Mouse (Mus musculus): ENCODE measurements at regions not wholly inside any gene's neighbourhood (a gene's known extent, or its start where the extent isn't known, plus 50 kb on each side); places are given as distances from the start of the nearest gene placed in this dataset.

- Histone ChIP-seq H3K4me1 (ENCODE audit: control insufficient read depth in 1 of 2, insufficient read depth in 2 of 2) (no peaks in the 10 kb centered on the region), H3K4me2 (ENCODE audit: insufficient read depth, low read depth, poor library complexity, severe bottlenecking) (no peak overlapping the region), H3K9me3 (replicated peaks; ENCODE audit: low read length) (peaks cover 2% of the 10 kb centered on the region), H3K27me3 (replicated peaks) (no peaks in the 10 kb centered on the region), H3K36me3 (replicated peaks in 1 of 2; ENCODE audit: control insufficient read depth in 1 of 2, insufficient read depth in 1 of 2, low read length in 1 of 2) (no peaks in the 10 kb centered on the region), H3K4me3 (replicated peaks in 1 of 3; ENCODE audit: low read depth in 2 of 3, low read length in 2 of 3, poor library complexity in 1 of 3) (no peak overlapping the region), H3K9ac (ENCODE audit: insufficient read depth, low read depth) (no peak overlapping the region), H3K79me2 (replicated peaks; ENCODE audit: control insufficient read depth, extremely low read depth, insufficient read depth, poor library complexity, severe bottlenecking) (no peaks in the 10 kb centered on the region), H3K27ac (ENCODE audit: insufficient read depth, low read depth) (no peak overlapping the region)
- TF ChIP-seq MEF2A (IDR thresholded peaks at IDR 0.05; ENCODE audit: borderline replicate concordance, low read depth, low read length) (no peak), USF1 (IDR thresholded peaks at IDR 0.05; ENCODE audit: low read depth, low read length) (no peak), MYC (IDR thresholded peaks at IDR 0.05; ENCODE audit: low read depth, low read length) (no peak), ZC3H11A (IDR thresholded peaks at IDR 0.05; ENCODE audit: low read depth, low read length) (no peak)
- DNase-seq (ENCODE audit: extremely low read depth) = no peak
- dilution Hi-C loops (cut with MboI; ENCODE audit: extremely low pct_ligation_motif_present, extremely low pct_unique_long_range_greater_than_20kb, low sequenced_read_pairs) = no loop called here
- in situ Hi-C loops (cut with MboI; ENCODE audit: low pct_ligation_motif_present, low pct_unique_long_range_greater_than_20kb, low sequenced_read_pairs) = no loop called here
Measured at GRCm38 (mm10) chr5:58184616-58185015, 466.8 kb downstream of the Pcdh7 start.

DNA sequence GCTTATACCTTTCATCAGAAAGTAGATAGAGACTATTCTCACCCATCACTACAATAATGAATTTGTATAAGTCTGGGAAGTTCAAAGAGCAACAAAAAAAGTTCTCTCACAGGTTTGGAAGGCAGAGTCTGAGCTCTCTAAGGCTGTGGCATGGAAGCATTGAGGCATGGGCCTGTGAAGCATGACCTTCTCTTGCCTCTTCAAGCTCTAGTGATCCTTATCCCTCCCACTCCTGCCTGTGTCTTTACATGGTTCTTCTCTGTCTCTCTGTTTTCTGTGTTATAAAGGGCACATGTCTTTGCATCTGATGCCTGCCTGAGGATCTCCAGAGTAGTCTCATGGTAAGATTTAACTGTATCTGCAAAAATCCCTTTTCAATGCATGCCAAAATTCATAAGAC lies 489.8 kb downstream of the Pcdh7 start:
- no peak overlapping the region for H3K9ac ChIP-seq (ENCODE audit: insufficient read depth, low read depth)
- in situ Hi-C loops (cut with MboI; ENCODE audit: low pct_ligation_motif_present, low pct_unique_long_range_greater_than_20kb, low sequenced_read_pairs) = no loop called here
- no peaks in the 10 kb centered on the region for H3K27me3 ChIP-seq (replicated peaks)
- TF ChIP-seq ETS1 (conservative IDR thresholded peaks at IDR 0.05; ENCODE audit: low read depth, low read length) (no peak), UBTF (IDR thresholded peaks at IDR 0.05; ENCODE audit: low read depth, low read length) (no peak), CHD2 (IDR thresholded peaks at IDR 0.05; ENCODE audit: low read length) (no peak), MYC (IDR thresholded peaks at IDR 0.05; ENCODE audit: low read depth, low read length) (no peak), USF2 (conservative IDR thresholded peaks at IDR 0.05; ENCODE audit: low read depth, low read length) (no peak), KAT2A (IDR thresholded peaks at IDR 0.05; ENCODE audit: insufficient replicate concordance, low read length) (no peak), GABPA (IDR thresholded peaks at IDR 0.05; ENCODE audit: insufficient replicate concordance, low read depth, low read length) (no peak), ZNF384 (IDR thresholded peaks at IDR 0.05; ENCODE audit: low read depth, low read length) (no peak), NRF1 (IDR thresholded peaks at IDR 0.05; ENCODE audit: low read depth, low read length) (no peak), IRF4 (IDR thresholded peaks at IDR 0.05; ENCODE audit: low read depth, low read length) (no peak), MXI1 (IDR thresholded peaks at IDR 0.05; ENCODE audit: low read depth, low read length) (no peak), USF1 (IDR thresholded peaks at IDR 0.05; ENCODE audit: low read depth, low read length) (no peak), EP300 (IDR thresholded peaks at IDR 0.05; ENCODE audit: low read length) (no peak), POLR2A (IDR thresholded peaks at IDR 0.05; ENCODE audit: low read depth, low read length) (no peak), SMC3 (IDR thresholded peaks at IDR 0.05; ENCODE audit: low read depth, low read length) (no peak), E2F4 (IDR thresholded peaks at IDR 0.05; ENCODE audit: insufficient replicate concordance, low read depth, low read length) (no peak), JUN (IDR thresholded peaks at IDR 0.05; ENCODE audit: insufficient read depth, low read depth, low read length) (no peak)
- dilution Hi-C loops (cut with MboI; ENCODE audit: extremely low pct_ligation_motif_present, extremely low pct_unique_long_range_greater_than_20kb, low sequenced_read_pairs) = no loop called here
- no peak for DNase-seq (ENCODE audit: extremely low read depth)
- no peaks in the 10 kb centered on the region for H3K79me2 ChIP-seq (replicated peaks; ENCODE audit: control insufficient read depth, extremely low read depth, insufficient read depth, poor library complexity, severe bottlenecking)
- H3K4me1 ChIP-seq (ENCODE audit: control insufficient read depth in 1 of 2, insufficient read depth in 2 of 2) = no peaks in the 10 kb centered on the region
- H3K36me3 ChIP-seq (replicated peaks in 1 of 2; ENCODE audit: control insufficient read depth in 1 of 2, insufficient read depth in 1 of 2, low read length in 1 of 2) = no peaks in the 10 kb centered on the region
- H3K27ac ChIP-seq (ENCODE audit: insufficient read depth, low read depth) = no peak overlapping the region
- H3K4me2 ChIP-seq (ENCODE audit: insufficient read depth, low read depth, poor library complexity, severe bottlenecking) = no peak overlapping the region
- no peak overlapping the region for H3K4me3 ChIP-seq (replicated peaks in 1 of 3; ENCODE audit: low read depth in 2 of 3, low read length in 2 of 3, poor library complexity in 1 of 3)
- H3K9me3 ChIP-seq (replicated peaks; ENCODE audit: low read length) = peaks cover 2% of the 10 kb centered on the region

Data from CH12.LX (cell line).